Mouse (Mus musculus) lung, adult 2 months (tissue): ENCODE data around the gene Lcn3.
"Not testable (repeated sequence)": the region's sequence is repeated elsewhere in the genome, so short reads cannot be mapped to it uniquely, and the experiment has no call there.

Source experiments
- CTCF ChIP-seq: fragments of 200-500 bp; IDR thresholded peaks from 2 replicates; pipeline ENCODE4 v1.5.1; 2011; ENCODE audit warnings: mild to moderate bottlenecking, low read length, control low read depth; ENCODE audit not compliant: insufficient read depth
- POLR2A ChIP-seq: fragments of 200-500 bp; IDR thresholded peaks from 2 replicates; pipeline ENCODE4 v1.6.1; 2011; ENCODE audit warnings: low read depth, mild to moderate bottlenecking, control low read depth, low read length, borderline replicate concordance; ENCODE audit errors: extremely low read depth

DNA sequence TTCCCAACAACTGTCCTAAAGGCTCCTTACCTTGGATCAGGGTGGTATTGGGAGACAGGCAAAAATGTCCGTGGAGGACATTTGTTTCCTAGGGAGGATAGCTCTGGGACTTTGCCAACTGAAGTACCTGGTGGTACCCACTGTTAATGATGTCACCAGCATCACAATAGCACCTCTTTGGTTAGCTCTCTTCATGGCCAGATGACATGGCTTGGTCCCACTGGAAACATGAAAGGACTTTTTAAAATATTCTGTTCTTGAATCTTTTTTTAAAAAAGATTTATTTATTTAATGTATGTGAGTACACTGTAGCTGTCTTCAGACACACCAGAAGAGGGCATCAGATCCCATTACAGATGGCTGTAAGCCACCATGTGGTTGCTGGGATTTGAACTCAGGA is 50.4 kb downstream of the Lcn3 start, which contains the start of gene Glt6d1:
- not testable (repeated sequence) for TF ChIP-seq POLR2A, CTCF
